Mouse (Mus musculus) embryonic fibroblast, embryonic 13.5 days (primary cell): Measurements from ENCODE around the gene E2f4.

Source experiments
- CTCF ChIP-seq: IDR thresholded peaks from 2 replicates; pipeline ENCODE4 v1.5.1; 2011; ENCODE audit warnings: mild to moderate bottlenecking, control low read depth, low read length, moderate library complexity, borderline replicate concordance; ENCODE audit not compliant: insufficient read depth
- POLR2A ChIP-seq: IDR thresholded peaks from 2 replicates; pipeline ENCODE4 v1.6.1; 2011; ENCODE audit warnings: low read depth, mild to moderate bottlenecking, control low read depth, low read length, moderate library complexity

DNA sequence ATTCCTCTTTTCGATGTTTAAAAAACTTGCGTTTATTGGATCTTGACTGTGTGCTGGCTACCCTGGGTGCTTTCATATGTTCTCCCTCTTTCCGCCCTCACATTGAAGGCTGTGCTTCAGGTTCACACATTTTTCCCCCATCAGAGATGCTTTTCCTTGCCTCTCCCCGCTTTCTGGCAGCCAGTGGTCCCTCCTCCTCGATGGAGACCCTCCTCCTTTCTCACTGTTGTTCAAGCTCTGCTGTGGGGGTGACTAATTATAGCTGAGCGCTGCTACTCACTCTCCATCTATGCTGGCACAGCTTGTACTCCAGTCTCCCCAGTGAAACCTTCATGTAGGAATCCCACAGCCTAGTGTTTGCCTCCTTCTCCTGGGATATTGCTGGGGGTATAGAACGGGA, 52.7 kb downstream of the E2f4 start:
- no peak for TF ChIP-seq CTCF
- no peak for TF ChIP-seq POLR2A
